Mouse (Mus musculus): ENCODE data around the gene Galnt7.

DNA sequence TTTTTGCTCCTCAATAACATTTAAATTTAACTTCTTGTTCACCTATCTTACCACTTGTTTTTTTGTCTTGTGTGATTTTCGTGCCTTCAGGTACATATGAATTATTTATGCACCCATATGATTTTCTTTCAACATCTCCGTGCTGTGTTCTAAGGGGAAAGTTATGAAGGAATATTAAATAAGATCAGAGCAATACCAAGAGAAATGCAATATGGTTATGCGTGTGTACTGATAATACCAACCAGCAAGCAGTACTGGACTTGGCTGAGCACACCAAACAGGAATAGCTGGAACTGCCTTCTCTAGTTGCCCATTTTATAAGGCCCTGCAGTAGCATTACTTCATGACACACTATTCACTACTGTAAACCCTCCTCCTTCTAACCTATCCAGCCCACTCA is 33.0 kb upstream of the Galnt7 start:
- TF ChIP-seq CTCF (IDR thresholded peaks at IDR 0.05; ENCODE audit: low read depth), result no peak
- no peak for TF ChIP-seq EP300 (IDR thresholded peaks at IDR 0.05; ENCODE audit: low read depth)
